Mouse (Mus musculus) neural tube, embryonic 15.5 days (tissue): ENCODE data around the gene Tm9sf3. TPM values are rescaled to one million over a fixed set of nuclear protein-coding genes. Genes with fewer than 3 reads are reported as not detected.

Source experiments
- ATAC-seq: fragments of 200-750 bp; cut with Nextera tagmentation; 2 replicates; pipeline ENCODE4 v1.8.0; 2017; ENCODE audit warnings: mild to moderate bottlenecking, moderate TSS enrichment, moderate library complexity; ENCODE audit not compliant: low FRiP score
- H3K27ac ChIP-seq: fragments of 300-500 bp; sonication (generic); replicated peaks from 2 replicates; pipeline ENCODE4 v1.5.1; 2015; ENCODE audit warnings: mild to moderate bottlenecking, inconsistent platforms
- H3K27me3 ChIP-seq: fragments of 300-500 bp; sonication (generic); replicated peaks from 2 replicates; pipeline ENCODE4 v1.6.1; 2015; ENCODE audit warnings: inconsistent platforms
- H3K36me3 ChIP-seq: fragments of 300-500 bp; sonication (generic); 2 replicates; pipeline ENCODE4 v1.6.1; 2015; ENCODE audit warnings: inconsistent platforms
- H3K4me1 ChIP-seq: fragments of 300-500 bp; sonication (generic); 2 replicates; pipeline ENCODE4 v1.6.1; 2015; ENCODE audit warnings: inconsistent platforms
- H3K4me2 ChIP-seq: fragments of 300-500 bp; sonication (generic); 2 replicates; pipeline ENCODE4 v1.6.1; 2015; ENCODE audit warnings: inconsistent platforms, mild to moderate bottlenecking, moderate library complexity
- H3K4me3 ChIP-seq: fragments of 300-500 bp; sonication (generic); replicated peaks from 2 replicates; pipeline ENCODE4 v1.5.1; 2015; ENCODE audit warnings: mild to moderate bottlenecking, inconsistent platforms
- H3K9ac ChIP-seq: fragments of 300-500 bp; sonication (generic); replicated peaks from 2 replicates; pipeline ENCODE4 v1.6.1; 2015; ENCODE audit warnings: mild to moderate bottlenecking, inconsistent platforms
- H3K9me3 ChIP-seq: fragments of 300-500 bp; sonication (generic); replicated peaks from 2 replicates; pipeline ENCODE4 v1.6.1; 2016; ENCODE audit warnings: inconsistent platforms
- WGBS: fragments of 180-500 bp; shearing (Covaris S2); methylation state at CpG from one replicate; pipeline ENCODE4 v1.1.7; 2015; ENCODE audit warnings: mixed read lengths; 5-methylcytosine and 5-hydroxymethylcytosine counted together
- polyA plus RNA-seq: library from polyadenylated mRNA; unstranded; fragments of >200 nt; fragmentation: Nextera tagmentation; extraction: Ambion mirVana; gene quantifications from 2 replicates; pipeline ENCODE4 v1.2.1, GENCODE M21; 2015

Gene Tm9sf3
- polyA plus RNA-seq, 1 experiment from 2014 or later, result 86.2 TPM

DNA sequence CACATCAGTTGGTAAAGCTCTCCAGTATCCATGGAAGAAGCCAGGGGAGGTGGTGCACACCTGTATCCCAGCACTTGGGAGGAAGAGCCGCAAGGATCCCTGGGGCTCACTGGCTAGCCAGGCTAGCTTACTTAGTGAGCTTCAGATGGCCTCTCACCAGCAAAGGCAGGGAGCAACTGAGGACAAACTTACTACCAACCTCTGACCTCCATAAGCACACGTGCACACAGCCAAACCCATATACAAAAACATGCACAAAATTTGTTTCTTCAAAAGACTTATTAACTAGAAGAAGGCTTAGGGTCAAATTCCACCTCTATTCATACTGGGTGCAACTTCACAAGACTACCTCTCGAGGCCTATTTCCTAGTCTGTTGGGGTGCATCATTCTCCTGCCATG, 3.1 kb downstream of the Tm9sf3 start:
- Histone ChIP-seq H3K9me3 (no peaks in the 10 kb centered on the region), H3K9ac (no peak overlapping the region)
- WGBS, result 92% methylated on average over 3 of the region's 3 CpGs

DNA sequence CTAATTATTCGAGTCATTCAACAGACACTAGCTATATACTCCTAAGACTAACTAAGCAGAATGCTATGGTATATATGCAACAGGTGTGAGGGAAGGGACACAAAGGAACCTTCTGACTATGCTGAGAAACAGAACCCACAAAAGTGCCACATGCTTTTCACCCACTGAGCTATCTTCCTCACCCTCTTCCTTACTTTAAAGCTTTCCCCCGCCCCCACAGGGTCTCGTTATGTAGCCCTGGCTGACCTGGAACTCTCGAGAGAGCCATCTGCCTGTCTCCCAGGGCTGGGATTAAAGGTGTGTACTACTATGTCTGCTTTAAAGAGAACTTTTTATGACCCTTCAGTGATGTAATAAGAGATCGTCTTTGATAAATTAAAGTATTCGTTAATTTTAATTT, 4.5 kb downstream of the Tm9sf3 start:
- no peak overlapping the region for H3K4me2 ChIP-seq
- H3K9ac ChIP-seq, result no peak overlapping the region
- H3K27ac ChIP-seq, result no peak overlapping the region
- no peak overlapping the region for H3K4me3 ChIP-seq
- H3K36me3 ChIP-seq, result no peaks in the 10 kb centered on the region
- no peak for ATAC-seq
- H3K9me3 ChIP-seq, result no peaks in the 10 kb centered on the region
- WGBS, result 77% methylated on average over 6 of the region's 6 CpGs
- peaks cover 30% of the 10 kb centered on the region for H3K4me1 ChIP-seq
- no peaks in the 10 kb centered on the region for H3K27me3 ChIP-seq

More for the DNA sequence above, 3.1 kb downstream of the Tm9sf3 start:
- H3K27ac ChIP-seq, result no peak overlapping the region
- no peaks in the 10 kb centered on the region for H3K36me3 ChIP-seq
- no peak overlapping the region for H3K4me3 ChIP-seq
- no peaks in the 10 kb centered on the region for H3K27me3 ChIP-seq
- no peak for ATAC-seq
- peaks cover 38% of the 10 kb centered on the region for H3K4me1 ChIP-seq
- H3K4me2 ChIP-seq, result no peak overlapping the region

DNA sequence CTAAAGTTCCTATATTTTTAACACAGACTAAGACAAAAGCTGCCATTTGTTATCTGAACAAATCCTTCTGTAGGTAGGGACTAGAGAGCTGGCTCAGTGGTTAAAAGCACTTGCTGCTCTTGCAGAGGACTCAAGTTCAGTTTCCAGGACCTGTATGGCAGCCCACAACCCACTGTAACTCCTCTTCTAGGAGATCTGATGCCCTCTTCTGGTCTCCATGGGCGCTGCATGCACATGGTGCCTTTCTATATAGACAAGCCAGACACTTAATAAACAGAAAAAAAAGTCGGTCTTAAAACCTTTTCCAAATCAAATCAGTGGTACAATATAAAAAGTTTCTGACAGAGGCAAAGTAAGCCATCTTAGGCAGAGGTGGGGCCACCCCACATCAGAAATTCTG, 5.1 kb downstream of the Tm9sf3 start:
- no peaks in the 10 kb centered on the region for H3K36me3 ChIP-seq
- H3K4me2 ChIP-seq, result no peak overlapping the region
- peaks cover 30% of the 10 kb centered on the region for H3K4me1 ChIP-seq
- no peak for ATAC-seq
- H3K9me3 ChIP-seq, result no peaks in the 10 kb centered on the region
- no peaks in the 10 kb centered on the region for H3K27me3 ChIP-seq
- 52% methylated on average over 2 of the region's 2 CpGs for WGBS
- no peak overlapping the region for H3K4me3 ChIP-seq
- H3K9ac ChIP-seq, result no peak overlapping the region
- no peak overlapping the region for H3K27ac ChIP-seq

DNA sequence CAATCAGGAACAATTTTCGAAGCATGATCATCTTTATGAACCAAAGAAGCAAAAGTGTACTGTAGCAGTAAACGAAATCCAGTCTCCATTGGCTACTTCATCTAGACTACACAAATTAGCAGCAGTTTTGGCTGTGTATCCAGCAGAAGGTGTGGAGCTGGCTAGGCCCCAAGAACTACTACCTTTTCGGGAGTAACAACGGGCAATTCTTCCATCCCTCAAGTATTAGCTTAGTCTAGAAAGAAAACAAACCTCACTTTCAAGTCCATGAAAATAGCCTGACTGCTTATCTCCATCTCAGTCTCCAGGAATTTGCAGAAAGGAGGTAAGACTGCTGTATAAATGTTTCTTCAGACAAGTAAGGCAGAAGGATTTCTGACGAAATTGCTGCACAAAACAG, 9.2 kb downstream of the Tm9sf3 start:
- H3K4me2 ChIP-seq, result no peak overlapping the region
- peaks cover 5% of the 10 kb centered on the region; the same call in 1 of the 2 replicates for H3K4me1 ChIP-seq
- H3K9me3 ChIP-seq, result no peaks in the 10 kb centered on the region
- H3K27ac ChIP-seq, result no peak overlapping the region
- no peak overlapping the region for H3K4me3 ChIP-seq
- H3K27me3 ChIP-seq, result no peaks in the 10 kb centered on the region
- H3K9ac ChIP-seq, result no peak overlapping the region
- H3K36me3 ChIP-seq, result no peaks in the 10 kb centered on the region
- WGBS, result 77% methylated on average over 5 of the region's 5 CpGs
- ATAC-seq, result no peak

DNA sequence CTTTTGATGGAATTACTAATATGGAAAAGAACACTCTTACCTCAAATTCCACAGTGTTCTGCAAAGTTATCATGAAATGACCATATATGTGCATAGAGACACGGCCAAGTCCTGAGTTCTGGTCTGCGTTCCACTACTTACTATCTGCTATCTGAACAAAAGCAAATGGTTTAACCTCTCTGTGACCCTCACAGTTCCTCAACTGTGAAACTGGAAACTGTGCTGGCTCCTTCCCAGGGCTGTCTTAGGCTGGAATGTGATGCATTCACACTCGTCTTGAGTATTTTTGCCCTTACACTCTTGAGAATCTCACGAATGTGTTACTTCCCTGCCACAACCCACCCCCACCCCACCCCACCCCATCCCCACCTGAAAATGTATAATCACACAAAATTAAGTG, 14.8 kb downstream of the Tm9sf3 start:
- 69% methylated on average over 4 of the region's 4 CpGs for WGBS
- no peaks in the 10 kb centered on the region for H3K9me3 ChIP-seq
- peaks cover 10% of the 10 kb centered on the region for H3K36me3 ChIP-seq
- H3K4me2 ChIP-seq, result no peak overlapping the region
- no peak overlapping the region for H3K4me3 ChIP-seq
- no peak overlapping the region for H3K9ac ChIP-seq
- H3K27ac ChIP-seq, result no peak overlapping the region
- ATAC-seq, result no peak
- peaks cover 4% of the 10 kb centered on the region; the same call in 1 of the 2 replicates for H3K4me1 ChIP-seq
- H3K27me3 ChIP-seq, result no peaks in the 10 kb centered on the region

DNA sequence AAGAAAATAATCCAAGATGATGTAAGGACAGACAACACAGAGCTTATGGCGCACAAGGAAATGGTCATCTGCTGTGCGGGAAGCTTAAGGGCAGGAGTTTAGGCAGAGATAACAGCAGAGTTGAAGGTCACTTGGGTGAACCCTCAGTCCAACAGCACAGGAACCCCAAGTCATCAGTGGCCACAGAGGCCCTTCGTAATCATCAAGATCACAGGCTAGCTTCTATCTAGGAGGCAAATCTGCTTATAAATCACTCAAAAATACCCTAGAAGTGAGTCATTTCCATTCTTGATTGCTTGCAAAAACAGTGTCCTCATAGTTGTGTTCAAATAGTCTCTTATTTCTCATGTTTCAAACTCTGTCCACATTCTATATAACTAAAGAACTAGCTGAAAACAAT, 15.5 kb downstream of the Tm9sf3 start:
- peaks cover 4% of the 10 kb centered on the region; the same call in 1 of the 2 replicates for H3K4me1 ChIP-seq
- 94% methylated on average over 3 of the region's 3 CpGs for WGBS
- no peak for ATAC-seq

DNA sequence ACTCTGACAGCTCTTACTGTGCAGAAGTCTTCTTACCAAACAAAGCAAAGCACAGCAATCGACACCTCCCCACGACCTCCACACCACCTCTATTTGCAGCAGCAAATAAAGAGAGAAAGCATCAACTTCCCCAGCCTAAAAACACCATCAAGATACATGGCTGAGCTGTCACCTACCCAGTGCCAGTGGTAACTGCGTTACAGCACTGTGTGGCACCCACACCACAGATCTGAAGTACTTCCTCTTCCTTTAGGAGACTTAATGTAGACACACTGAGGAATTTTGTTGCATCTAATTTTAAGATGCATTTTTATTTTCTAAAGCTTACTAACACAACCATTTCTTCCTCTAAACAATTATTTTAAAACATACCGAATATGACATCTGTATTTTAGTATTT, 17.5 kb downstream of the Tm9sf3 start:
- Histone ChIP-seq H3K9me3 (no peaks in the 10 kb centered on the region), H3K36me3 (peaks cover 27% of the 10 kb centered on the region), H3K9ac (no peak overlapping the region), H3K27ac (no peak overlapping the region), H3K4me3 (no peak overlapping the region), H3K4me2 (no peak overlapping the region), H3K27me3 (no peaks in the 10 kb centered on the region), H3K4me1 (peaks cover under 1% of the 10 kb centered on the region; the same call in 1 of the 2 replicates)
- 84% methylated on average over 4 of the region's 4 CpGs for WGBS
- ATAC-seq, result no peak

More for the DNA sequence above, 15.5 kb downstream of the Tm9sf3 start:
- H3K9ac ChIP-seq, result no peak overlapping the region
- H3K4me2 ChIP-seq, result no peak overlapping the region
- no peak overlapping the region for H3K4me3 ChIP-seq
- H3K36me3 ChIP-seq, result peaks cover 10% of the 10 kb centered on the region
- no peaks in the 10 kb centered on the region for H3K9me3 ChIP-seq
- H3K27ac ChIP-seq, result no peak overlapping the region
- no peaks in the 10 kb centered on the region for H3K27me3 ChIP-seq

DNA sequence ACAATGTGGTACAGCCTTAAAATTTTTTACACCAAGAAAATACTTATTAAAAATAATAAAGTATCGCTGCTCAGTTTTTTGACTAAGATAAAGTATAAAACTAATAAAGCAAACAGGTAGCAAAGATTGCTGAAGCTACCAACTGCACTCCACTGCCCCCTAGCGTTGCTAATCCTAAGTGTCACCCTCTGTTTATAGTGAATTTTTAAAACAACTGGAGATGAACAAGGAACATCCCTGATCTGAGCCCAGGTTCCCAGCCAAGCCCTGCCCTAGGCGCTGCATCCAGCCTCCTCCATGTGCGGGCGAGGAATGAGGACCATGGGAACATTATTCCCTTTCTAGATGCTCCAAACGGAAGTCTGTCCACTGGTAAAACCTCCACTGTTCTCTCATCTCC, 19.2 kb downstream of the Tm9sf3 start:
- H3K9ac ChIP-seq, result no peak overlapping the region
- no peaks in the 10 kb centered on the region for H3K4me1 ChIP-seq
- no peak for ATAC-seq
- 68% methylated on average over 6 of the region's 6 CpGs for WGBS
- no peaks in the 10 kb centered on the region for H3K9me3 ChIP-seq
- no peak overlapping the region for H3K4me2 ChIP-seq
- H3K27ac ChIP-seq, result no peak overlapping the region
- H3K36me3 ChIP-seq, result peaks cover 27% of the 10 kb centered on the region
- H3K27me3 ChIP-seq, result no peaks in the 10 kb centered on the region
- no peak overlapping the region for H3K4me3 ChIP-seq

- no peak overlapping the region for H3K4me2 ChIP-seq
- H3K4me3 ChIP-seq, result no peak overlapping the region
- peaks cover 38% of the 10 kb centered on the region for H3K36me3 ChIP-seq
- WGBS, result 92% methylated on average over 5 of the region's 5 CpGs
- H3K27ac ChIP-seq, result no peak overlapping the region
- no peak for ATAC-seq
- no peaks in the 10 kb centered on the region for H3K27me3 ChIP-seq
- no peak overlapping the region for H3K9ac ChIP-seq
- H3K4me1 ChIP-seq, result no peaks in the 10 kb centered on the region
- no peaks in the 10 kb centered on the region for H3K9me3 ChIP-seq
These were observed 21.8 kb downstream of the Tm9sf3 start for GRCm38 (mm10) chr19:41241997-41242396.

GRCm38 (mm10) chr19:41233698-41234097, 30.1 kb downstream of the Tm9sf3 start:
- no peaks in the 10 kb centered on the region for H3K27me3 ChIP-seq
- 91% methylated on average over 4 of the region's 4 CpGs for WGBS
- H3K4me2 ChIP-seq, result no peak overlapping the region
- H3K9me3 ChIP-seq, result no peaks in the 10 kb centered on the region
- H3K9ac ChIP-seq, result no peak overlapping the region
- no peak overlapping the region for H3K27ac ChIP-seq
- no peak for ATAC-seq
- peaks cover 50% of the 10 kb centered on the region for H3K36me3 ChIP-seq
- no peaks in the 10 kb centered on the region for H3K4me1 ChIP-seq
- no peak overlapping the region for H3K4me3 ChIP-seq

- 50% methylated on average over 7 of the region's 7 CpGs for WGBS
- Histone ChIP-seq H3K4me2 (no peak overlapping the region), H3K4me3 (no peak overlapping the region), H3K4me1 (peaks cover 22% of the 10 kb centered on the region), H3K27me3 (peaks cover 29% of the 10 kb centered on the region; the same call in 1 of the 2 replicates), H3K9me3 (no peaks in the 10 kb centered on the region), H3K36me3 (0 out of 2 replicates have a peak, but pooled peaks cover 6% of the 10 kb centered on the region), H3K9ac (no peak overlapping the region), H3K27ac (no peak overlapping the region)
- ATAC-seq, result no peak
These were observed 55.5 kb downstream of the Tm9sf3 start for GRCm38 (mm10) chr19:41208326-41208725.

DNA sequence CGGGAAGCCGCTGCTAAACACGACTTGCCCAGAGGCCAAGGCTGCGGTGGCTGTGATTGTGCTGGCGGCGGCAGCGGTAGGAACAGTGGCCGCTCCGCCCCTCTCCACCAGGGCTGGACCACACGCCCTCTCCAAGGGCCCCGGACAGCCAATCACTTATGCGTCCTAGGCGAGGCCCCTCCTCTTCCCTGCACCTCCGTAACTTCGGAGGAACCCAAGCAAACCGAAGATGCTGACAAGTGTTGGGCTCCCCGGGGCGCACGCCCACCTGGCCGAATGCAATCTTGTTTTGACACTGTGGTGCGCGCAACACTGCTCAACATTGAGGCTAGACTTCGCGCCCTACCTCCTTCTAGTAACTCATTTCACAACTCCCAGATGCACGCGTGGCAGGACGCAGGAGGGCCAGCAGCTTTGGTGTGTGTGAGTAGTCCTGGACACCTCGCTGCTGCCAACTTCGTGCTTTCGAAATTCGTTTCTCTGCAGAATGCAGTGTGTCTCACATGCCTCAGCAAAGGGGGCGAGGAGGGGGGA, 56.9 kb downstream of the Tm9sf3 start, which contains the start of gene Tll2:
Gene Tll2, minus strand, starts transcription at position 25 of the 534 bp plus-strand sequence.
- Histone ChIP-seq H3K27me3 (peaks cover 29% of the 10 kb centered on the region; the same call in 1 of the 2 replicates), H3K4me3 (peak within 1 kb of the TSS; percentile 48)
- WGBS, result 2% methylated on average over 32 of the region's 32 CpGs

More for the DNA sequence above, 56.9 kb downstream of the Tm9sf3 start, which contains the start of gene Tll2:
- Histone ChIP-seq H3K27ac (peak within 1 kb of the TSS; percentile 23; the same call in 1 of the 2 replicates), H3K36me3 (0 out of 2 replicates have a peak, but pooled peaks cover 3% of the 10 kb centered on the region), H3K9ac (peak within 1 kb of the TSS; percentile 58), H3K4me2 (peak within 1 kb of the TSS; percentile 97), H3K4me1 (peaks cover 22% of the 10 kb centered on the region), H3K9me3 (no peaks in the 10 kb centered on the region)
- peak; percentile 90 for ATAC-seq
